Mouse (Mus musculus): ENCODE results near the gene Clstn1.

The Clstn1 gene

DNA sequence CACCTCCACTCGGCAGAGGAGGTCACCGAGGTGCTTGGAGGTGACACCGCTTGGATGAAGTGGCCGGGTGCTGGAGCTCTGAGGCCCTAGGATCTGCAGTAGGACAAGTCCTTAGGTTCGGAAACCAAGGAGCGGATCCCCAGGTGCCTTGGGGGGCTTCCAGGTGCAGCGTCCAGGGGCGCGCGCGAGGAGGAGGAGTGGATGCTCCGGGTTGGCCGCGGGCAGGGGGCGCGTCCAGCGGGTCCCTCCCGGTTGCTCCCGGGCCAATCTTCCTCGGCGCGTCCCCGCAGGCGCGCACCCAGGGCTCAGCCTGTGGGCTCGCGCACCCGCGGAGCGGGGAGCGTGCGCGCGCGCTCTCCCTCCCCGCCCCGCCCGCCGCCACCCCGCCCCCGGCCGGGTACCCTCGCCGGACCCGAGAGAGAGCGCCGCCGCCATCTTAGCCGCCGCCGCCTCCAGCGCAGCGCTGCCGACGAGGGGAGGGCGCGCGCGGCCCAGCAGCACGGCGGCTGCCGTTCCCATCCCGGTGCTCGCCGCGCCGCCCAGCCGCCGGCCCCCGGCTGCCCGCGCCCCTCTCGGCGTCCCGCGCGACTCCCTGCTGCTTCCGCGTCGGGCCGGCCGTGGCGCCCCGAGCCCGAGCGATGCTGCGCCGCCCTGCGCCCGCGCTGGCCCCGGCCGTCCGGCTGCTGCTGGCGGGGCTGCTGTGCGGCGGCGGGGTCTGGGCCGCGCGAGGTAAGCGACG, at the start of gene Clstn1:
TSS of gene Clstn1 (plus strand) at position 425 of the 739 bp plus-strand sequence.
- no peak for DNase-seq (ENCODE audit: low read depth, low spot score)

DNA sequence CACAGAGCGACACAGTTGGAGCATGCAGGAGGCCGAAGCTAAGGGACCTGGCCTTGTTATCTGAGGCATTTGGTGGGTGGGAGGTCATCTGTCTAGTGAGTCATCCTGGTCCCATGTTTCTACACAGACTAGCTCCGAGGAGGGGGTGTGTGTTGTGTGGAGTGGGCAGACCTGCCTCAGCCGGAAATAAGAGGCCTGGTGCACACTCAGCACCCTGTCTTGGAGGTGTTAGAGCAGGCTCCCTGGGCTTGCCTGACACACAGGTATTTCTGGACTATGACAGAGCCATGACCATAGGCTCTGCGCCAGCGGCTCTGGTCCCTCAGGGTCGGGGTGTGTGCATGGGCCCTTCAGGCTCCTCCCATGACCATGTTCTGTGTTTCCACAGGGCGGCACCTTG, 46.8 kb upstream of the Clstn1 start:
- no peak for DNase-seq (ENCODE audit: low read depth, low spot score)

DNA sequence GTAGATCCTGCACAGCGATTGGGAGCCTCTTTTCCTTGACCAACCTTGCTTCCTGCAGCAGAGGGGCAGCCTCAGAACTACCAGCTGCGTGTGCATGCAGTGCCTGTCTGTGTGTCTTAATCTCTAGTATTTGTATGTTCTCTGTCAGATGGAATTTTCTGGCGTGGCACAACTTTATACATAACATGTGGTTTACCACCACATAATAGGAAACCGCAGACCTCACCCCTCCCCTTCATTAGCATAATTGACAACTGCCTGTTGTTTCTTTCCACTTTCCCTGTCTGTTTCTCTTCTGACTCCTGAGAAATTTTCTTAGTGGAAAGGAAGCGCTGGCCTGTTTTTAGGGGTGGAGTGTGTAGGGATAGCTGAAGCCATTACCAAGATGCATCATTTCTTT, 44.3 kb upstream of the Clstn1 start:
- DNase-seq (ENCODE audit: low read depth, low spot score) = no peak

DNA sequence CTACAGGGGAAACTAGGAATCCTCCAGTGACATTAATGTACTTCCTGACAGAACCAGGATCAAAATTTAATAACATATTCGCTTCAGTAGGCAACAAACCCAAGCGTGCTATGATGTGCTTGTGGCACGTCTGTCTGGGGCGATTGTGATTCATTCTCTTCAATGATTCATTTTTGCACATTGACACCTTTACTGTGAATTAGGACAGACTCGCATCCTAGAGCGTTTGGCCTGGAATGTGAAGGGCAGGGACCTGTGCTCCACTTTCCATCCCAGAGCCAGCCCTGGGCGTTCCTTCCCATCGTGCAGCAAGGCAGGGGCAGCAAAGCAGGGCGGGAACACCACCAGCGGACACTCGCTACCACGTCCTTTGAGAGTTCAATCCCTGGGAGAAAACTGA, 43.8 kb upstream of the Clstn1 start:
- DNase-seq (ENCODE audit: low read depth, low spot score) = no peak

DNA sequence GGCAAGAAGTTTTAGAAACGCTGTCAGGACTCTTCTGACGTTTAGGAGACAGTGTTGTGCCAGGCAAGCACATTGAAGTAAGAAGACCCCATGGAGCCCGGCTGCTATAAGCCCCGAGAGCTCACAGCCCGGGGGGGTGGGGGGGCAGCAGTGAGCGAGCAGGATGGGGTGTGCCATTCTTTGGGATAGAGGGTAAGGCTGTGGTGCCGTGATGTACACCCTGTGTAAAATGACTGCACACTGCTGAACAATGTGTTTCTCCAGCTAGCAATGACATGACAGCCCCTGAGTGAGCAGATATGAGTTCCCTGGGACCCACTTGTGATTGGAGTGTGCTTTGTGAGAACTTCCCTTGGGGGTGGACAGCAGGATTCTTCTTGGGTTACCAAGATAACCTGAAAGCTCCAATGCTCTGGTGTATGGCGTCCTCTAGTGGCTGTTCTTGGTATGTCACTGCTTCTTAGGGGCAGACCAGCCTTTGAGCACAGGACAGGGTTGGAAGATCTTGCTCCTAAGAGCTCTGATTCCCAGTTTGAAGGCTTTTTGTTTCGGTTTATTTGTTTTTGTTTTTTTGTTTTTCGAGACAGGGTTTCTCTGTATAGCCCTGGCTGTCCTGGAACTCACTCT, 43.2 kb upstream of the Clstn1 start:
- DNase-seq (ENCODE audit: low read depth, low spot score) = peak; percentile 57

DNA sequence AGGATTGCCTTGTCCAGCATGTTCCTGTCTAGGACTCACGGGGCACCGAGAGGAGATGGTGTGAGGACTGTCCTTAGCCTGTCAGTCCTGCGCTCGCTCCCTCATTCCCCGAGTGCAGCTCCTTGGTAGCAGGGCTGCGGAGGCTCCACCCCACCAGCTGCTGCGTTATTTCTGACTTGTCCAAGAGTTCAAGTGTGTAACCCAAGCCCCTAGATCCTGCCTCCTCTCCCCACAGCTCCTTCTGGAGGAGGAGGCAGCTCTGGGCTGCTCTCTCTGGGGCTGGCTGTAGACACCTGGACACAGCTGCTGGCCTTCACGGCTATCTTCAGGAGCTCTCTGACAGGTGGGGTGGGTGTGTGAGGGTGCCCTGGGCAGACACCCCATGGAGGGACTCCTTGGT, 41.4 kb upstream of the Clstn1 start:
- DNase-seq (ENCODE audit: low read depth, low spot score) = no peak

DNA sequence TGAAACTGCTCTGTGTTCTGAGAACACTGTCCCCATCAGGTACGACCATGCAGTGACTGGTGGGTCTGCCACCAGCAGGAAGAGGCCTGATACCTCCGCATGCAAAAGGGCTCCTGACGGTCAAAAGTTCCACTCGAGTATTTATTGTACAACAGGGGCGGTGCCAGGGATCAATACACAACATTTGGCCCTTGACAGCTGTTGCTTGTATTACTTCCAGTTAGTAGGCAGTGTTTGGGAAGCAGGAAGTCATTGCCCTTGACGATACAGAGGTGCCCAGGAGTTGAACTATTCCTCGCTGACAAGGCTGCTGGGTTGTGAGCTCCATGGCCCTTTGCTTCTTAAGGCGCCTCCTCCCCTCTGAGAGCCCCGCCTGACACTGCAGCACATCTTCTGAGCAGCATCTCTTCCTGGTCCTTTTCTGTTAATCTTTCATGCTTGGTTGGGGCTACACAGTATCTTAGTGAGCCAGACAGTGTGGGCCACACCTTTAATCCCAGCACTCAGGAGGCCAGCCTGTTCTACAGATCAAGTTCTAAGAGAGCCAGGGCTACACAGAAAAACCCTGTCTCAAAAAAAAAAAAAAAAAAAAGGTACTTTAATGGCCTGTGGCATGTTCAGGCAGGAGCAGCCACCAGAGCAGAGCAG, 39.3 kb upstream of the Clstn1 start:
- DNase-seq (ENCODE audit: low read depth, low spot score) = no peak

DNA sequence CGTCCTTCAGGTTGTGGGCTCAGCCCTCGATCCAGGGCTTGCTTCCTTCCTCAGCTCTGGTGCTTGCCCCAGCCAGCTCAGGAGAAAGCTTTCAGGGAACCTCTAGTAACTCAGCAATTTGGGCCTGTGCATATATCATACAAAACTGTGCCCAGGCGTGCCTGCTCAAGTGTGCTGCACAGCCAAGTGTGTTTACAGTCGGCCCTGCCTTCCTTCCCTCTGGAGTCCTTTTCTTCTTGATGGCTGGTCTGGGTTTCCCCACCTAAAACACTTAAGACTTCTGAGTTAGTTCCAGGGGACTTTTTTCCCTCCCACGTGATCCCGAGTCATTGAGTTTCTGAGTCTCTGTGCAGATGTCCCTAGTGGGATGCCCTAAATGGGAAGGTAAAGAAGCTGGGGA, 38.7 kb upstream of the Clstn1 start:
- DNase-seq (ENCODE audit: low read depth, low spot score) = no peak

DNA sequence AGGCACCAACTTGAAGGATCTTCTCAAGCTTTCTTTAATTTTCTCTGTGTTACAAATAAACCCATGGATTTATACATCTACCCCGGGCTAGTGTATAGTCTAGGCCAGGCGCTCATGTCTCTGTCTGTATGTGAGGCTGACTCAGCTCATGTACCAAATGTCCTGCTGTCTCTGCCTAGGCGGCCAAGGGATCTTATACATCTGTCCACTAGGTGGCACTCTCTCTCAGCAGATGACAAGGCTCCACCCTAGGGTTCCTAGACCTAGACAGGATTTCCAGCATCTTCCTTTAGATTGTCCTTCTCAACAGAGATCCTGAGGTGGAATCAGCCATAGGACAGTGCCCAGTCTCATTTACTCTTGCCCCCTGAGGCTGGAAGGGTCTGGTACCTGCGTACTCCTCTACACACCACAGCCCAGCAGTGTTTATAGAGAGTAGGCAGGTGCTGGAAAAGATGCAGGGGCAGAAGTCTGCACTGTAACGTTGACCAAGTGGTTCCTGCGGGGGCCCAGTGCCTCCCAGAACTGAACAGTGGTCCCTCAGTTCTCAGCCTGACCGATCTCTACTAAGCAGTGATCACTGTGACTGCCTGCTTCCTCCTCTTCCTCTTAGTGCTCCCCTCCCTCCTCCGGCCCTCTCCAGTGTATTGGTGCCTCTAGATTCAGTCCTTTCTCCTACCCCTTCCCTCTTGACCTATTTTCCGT, 36.9 kb upstream of the Clstn1 start:
- peak; percentile 56 for DNase-seq (ENCODE audit: low read depth, low spot score)

DNA sequence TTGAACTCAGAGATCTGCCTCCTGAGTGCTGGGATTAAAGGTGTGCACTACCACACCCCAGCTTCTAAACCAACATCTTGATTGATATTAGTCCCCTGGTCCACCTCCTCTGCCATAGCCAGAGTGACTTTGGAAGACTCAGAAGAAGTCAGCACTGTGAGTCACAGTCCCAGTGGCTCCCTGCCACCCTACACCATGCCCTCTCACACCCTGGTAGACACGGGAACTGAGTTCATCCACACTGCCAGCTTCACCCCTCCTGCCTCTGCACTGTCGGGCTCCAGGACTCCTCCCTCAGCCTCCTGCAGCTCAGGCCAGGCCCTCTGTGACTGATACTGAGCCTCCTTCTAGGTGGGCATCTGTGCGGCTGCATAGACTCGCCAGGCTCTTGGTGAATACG, 35.4 kb upstream of the Clstn1 start:
- no peak for DNase-seq (ENCODE audit: low read depth, low spot score)

DNA sequence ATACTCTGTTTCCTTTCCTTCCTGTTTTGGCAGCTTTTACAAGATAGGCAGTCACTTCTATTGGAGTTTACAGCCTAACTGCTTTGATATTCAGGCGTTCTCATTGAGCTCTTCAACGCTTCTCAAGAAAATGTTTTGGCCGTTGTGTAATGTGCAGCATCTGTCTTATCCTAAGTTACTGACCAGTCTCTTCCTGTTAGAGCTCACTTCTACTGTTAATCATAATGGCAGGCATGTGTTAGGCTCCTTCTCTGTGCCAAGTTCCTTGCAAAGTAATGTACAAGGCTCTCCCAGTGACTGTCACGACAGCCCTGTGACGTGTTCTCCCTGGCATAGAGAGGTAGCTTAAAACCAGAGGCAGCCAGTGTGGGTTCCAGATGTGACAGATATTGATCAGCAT, 34.6 kb upstream of the Clstn1 start:
- no peak for DNase-seq (ENCODE audit: low read depth, low spot score)

DNA sequence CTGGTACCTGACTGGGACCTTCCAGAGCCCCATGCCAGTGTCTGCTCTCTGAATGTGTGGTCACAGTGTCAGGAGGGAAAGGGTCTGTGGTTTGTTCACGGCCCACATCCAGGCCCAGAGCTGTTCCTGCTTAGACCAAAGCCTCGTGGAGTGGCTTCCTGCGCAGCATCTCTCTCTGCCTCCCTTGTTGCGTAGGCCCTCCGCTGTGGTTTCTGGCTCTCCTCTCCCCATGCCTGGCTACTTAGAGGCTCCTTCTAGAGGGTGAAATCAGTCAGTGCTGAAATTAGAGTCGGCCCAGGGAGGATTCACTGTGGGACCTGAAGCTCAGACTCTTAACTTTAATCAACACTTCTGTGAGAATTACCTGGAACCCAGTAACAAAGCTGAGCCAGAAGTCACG, 32.4 kb upstream of the Clstn1 start:
- DNase-seq (ENCODE audit: low read depth, low spot score) = no peak

DNA sequence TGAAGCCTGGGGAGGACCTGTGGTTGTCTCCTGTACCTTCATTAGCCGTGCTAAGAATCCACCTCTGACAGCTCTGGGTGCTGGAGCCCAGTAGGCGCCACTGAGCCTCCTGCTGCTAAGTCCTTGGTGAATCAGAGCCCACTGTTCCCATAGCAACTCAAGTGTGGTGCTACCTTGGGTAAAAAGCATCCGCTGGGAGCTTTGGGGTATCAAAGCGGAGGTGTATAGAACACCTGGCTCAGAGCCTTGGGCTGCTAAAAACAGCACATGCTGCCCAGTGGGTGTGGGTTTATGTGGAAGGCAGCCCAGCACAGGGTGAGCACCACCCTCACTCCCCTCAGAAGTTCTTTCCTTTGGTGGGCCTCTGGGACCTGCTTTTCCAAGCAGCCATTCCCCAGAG, 30.2 kb upstream of the Clstn1 start:
- DNase-seq (ENCODE audit: low read depth, low spot score) = no peak

DNA sequence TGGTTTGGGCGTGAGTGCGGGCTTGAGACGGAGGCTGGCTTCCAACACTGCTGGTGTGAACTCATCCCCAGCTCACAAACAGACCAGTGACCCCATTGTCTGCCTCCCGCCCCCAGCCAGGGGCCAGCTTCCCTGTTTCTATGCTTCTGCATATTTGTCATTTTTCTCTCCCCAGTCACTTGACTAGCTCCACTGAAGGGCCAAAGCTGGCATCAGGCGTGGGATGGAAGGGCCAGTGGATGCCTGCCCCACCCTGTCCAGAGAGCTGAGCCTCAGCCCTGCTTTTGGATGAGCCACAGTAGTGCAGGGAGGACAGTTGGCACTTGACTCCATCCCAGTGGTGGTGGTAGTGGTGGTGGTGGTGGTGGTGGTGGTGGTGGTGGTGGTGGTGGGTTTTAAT, 28.4 kb upstream of the Clstn1 start:
- no peak for DNase-seq (ENCODE audit: low read depth, low spot score)

DNA sequence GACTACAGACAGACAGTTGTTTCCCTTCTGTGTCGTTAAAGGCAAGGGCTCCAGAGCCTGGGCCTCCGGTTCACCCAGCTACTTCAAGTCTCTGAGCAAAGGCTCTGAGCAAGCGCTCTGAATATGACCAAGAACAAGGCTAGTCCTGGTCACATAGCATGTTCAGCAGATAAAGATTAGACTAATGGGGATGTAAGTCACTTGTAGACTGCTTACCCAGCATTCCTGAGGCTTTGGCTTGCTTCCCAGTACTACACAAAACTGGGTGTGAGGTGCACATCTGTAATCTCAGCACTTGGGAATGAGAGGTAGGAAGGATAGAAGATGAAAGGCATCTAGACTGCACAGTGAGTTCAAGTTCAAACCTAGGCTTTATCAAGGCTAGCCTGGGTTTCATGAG, 27.9 kb upstream of the Clstn1 start:
- DNase-seq (ENCODE audit: low read depth, low spot score) = no peak

DNA sequence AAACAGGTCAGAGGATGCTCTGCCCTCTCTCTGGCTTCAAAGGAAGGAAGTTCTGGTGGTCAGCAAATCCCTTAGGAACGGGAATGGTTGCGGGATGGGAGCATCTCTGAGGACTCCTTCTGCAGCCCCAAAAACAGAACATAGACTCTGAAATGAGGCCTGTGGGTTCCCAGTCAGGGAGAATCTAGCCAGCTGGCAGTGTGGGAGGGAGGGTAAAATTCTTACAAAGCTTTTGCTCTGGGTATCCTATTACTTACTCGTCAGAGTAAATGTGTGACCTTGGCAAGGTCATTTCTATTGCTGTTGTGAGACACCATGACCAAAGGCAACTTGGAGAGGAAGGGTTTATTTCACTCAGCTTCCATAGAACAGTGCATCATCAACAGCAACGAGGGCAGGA, 24.9 kb upstream of the Clstn1 start:
- no peak for DNase-seq (ENCODE audit: low read depth, low spot score)

DNA sequence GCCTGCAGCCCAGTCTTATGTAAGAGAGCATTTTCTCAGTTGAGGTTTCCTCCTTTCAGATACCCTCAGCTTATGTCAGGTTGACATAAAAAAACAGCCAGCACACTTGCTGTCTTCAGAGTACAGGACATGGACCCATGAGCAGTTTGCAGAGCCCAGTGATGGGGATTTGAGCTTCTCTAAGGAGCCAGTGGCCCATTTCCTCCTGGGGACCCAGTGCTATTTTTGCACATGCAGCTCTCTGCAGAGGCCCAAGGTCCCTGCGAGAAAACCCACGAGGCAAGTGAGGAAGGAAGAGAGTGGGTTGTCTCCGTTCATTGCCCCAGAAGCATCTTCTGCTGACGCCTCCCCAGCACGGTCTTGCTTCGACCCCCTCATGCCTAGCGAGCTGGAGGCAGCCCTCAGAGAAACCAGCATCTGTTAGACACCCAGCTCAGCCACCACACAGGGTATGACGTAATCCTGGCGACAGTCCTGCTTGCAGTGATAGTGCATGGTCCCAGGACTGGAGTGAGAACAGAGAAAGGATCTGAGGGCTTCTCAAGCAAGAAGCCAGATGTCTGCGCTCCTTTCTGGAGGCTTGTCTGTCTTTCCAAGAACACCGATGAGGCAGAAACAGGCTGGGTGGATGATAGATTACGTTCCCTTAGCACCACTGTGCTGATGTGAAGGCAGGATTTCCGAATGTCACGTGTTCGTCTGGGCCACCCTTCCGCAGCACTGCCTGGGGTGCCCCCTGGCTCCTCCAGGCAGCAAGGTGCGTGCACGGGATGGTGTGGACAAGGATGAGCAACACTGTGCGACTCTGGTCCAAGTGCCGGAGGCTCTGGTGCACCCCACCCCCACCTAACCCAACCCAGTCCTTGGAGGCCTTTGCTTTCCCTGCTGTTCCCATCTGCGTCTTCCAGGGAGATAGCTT, 24.0 kb upstream of the Clstn1 start:
- DNase-seq (ENCODE audit: low read depth, low spot score) = no peak

DNA sequence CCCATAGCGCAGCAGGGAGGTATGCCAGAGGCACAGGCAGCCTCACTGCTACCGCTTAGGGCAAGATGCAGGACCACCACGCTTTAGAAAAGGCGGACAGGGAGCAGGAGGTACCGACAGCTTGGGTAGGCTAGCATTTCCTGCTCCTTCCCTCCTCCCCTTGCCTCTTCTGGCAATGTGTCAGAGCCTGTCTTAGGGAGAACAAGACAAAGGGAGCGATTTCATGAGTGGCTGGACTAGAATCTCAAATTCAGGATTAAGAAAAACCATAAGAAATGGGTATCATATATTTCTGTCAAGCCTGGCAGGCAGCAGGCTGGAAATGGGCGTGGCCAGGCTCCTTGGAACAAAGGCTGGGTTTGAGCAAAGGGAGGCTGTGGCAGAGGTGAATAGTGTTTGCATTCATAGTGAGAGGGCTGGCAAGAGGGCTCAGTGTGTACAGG, 23.3 kb upstream of the Clstn1 start:
- no peak for DNase-seq (ENCODE audit: low read depth, low spot score)

DNA sequence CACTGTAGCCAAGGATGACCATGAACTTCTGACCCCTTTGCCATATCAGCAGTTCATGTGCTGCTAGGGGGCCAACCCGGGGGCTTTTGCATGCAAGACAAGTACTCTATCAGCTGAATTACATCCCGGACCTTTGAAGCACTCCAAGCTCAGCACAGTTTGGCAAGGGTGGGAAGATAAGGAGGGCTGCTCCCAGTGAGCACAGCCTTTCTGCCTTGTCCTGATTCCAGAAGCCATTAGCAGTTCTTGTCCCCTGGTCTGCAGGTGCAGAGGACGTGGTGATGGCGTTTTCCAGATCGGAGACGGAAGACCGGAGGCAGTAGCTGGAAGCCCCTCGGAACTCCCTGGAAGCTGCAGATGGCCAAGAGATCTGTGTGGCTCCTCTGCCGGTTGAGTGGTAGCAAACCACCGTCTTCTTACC, 22.3 kb upstream of the Clstn1 start:
- DNase-seq (ENCODE audit: low read depth, low spot score) = no peak

DNA sequence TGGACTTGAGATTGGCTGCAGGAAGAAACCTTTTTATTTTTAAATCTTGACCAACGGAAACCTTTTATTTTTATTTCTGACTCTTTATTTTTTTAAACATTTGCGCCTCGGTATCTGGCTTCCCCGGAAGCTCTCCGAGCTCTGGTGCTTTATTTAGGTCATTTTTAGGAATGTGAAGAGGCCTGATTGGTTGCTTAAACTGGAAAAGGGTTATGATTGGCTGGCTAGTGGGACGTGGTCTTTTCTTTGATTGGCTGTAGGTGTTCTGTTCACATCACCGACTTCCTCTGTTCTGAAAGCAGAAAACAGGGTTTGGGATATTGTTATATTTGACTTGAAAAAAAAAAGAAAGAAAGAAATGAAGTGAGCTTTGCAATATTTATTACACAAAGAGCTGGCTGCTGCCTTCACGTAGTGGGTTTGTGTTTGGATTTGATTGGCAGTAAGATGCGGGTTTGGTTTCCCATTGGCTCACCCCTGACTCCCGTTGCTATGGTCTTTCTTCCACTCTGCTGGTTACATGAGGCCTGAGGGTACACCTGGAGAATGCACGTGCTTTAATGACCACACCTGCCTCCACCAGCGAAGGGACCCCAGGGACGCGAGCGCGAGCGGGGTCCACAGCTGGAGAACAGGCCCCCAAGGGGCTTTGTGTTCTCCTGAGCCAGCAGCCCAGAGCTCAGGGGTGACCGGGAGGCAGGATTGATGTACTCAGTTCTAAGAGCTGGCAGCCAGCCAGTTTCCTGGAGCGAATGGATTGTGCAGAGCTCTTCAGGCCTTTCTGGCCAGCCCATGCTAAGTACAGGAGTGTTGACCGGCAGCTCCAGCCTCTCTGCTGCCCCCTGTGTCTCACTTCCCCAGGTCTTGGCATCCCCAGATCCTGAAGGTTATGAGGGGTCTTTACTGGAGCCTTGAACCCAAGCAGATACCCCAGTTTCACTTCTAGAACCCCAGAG, 21.5 kb upstream of the Clstn1 start:
- no peak for DNase-seq (ENCODE audit: low read depth, low spot score)

All from c-Kit-negative CD71-positive TER-119-positive erythroid progenitor cells, embryonic 14.5 days (primary cell).